Mouse (Mus musculus): ENCODE measurements around the gene Sept6. TPM values are rescaled to one million over a fixed set of nuclear protein-coding genes. Genes with fewer than 3 reads are reported as not detected.
A peak's percentile ranks its signal among the peaks of the same experiment; 100 is the strongest.
"Not testable (repeated sequence)": the region's sequence is repeated elsewhere in the genome, so short reads cannot be mapped to it uniquely, and the experiment has no call there.

The Sept6 gene
- polyA plus RNA-seq, 1 experiment from 2014 or later: 10.8 TPM

DNA sequence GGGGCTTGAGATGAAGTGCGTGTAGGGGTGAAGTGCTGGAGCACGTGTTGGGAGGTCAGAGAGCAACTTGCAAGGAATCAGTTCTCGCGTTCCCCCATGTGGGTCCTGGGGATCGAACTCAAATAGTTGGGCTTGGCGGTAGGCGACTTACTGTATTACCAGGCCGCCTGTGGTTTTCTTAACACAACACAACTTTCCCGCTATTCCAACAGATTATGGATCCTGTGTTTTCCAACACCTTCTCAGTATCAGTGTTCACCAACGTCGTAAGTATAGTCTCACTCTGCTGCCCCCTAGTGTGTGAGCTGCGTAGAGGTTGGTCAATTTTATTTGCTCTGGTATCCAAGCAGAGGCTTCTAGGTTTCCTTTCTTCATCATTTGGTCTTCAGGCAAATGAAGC, 80.3 kb downstream of the Sept6 start:
- ATAC-seq (no peak), DNase-seq (ENCODE audit: low read depth, low spot score) (no peak)
- in situ Hi-C loops (cut with MboI; ENCODE audit: low pct_unique_long_range_greater_than_20kb): no loop called here
- no peaks in the 10 kb centered on the region for H3K27me3 ChIP-seq
- ChIA-PET CTCF (interaction anchor here (1.1 to 1.3 kb wide), 2 partner anchors 13 to 17 kb away, joined by 3 read pairs; no protein-coding TSS in a partner anchor), POLR2A (no interaction called here)
- TF ChIP-seq CTCF (IDR thresholded peaks at IDR 0.05): no peak

DNA sequence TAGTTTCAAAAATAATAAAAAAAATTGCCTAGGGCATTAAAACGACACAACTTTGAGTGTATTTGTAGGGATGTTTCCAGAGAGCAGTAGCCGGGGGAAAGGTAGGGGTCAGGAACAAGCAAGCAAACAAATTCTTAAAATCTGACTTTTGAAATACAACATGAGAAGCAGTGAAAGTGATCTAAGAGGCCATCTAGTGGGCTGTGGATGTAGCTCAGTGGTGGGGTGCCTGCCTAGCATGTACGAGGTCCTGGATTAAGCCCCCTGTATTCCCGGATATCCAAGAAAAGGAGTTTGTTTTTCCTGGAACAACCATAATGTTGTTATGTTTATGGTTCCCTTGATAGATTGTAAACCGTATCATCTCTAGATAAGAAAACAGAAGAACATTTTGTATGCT, 85.1 kb downstream of the Sept6 start:
- no peak for DNase-seq (ENCODE audit: low read depth, low spot score)
- no peak for ATAC-seq
- ChIA-PET POLR2A (no interaction called here), CTCF (interaction anchor here (0.7 to 1.2 kb wide), 2 partner anchors 10 to 29 kb away, joined by 3 read pairs; no protein-coding TSS in a partner anchor)
- TF ChIP-seq CTCF (IDR thresholded peaks at IDR 0.05): no peak
- in situ Hi-C loops (cut with MboI; ENCODE audit: low pct_unique_long_range_greater_than_20kb): no loop called here
- peaks cover 16% of the 10 kb centered on the region for H3K27me3 ChIP-seq

DNA sequence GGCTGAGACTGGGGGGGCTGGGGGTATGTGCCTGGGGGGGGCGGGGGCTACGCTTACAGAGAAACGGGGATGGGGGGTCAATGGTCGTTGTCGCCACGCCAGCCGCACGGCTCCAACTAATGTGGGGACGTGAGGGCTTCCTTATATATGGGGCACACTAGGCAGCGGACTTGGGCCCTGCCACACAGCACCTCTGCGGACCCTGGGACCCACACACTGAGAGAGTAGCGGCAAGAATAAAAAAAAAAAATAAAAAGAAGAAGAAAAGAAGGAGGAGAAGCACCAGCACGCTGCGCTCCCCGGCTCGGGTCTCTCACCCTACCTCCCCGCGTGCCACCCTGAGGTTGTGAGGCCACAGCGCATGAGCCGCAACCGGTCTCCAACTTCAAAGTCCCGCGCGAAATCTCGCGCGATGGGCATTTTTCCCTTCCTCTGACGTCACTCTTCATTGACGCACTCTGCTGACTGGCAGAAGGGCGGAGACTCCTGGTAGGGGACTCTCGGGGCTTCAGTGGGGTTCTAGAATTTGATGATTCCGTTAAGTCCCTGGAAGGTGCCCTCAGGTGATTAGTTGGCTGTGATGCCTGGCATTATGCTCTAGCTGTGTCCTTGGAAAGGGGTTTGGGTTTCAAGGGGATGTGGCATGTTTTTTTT, 88.4 kb downstream of the Sept6 start:
- POLR2A ChIA-PET: interaction anchor here (0.7 kb wide), 1 partner anchor 109 kb away, joined by 3 read pairs; no protein-coding TSS in a partner anchor
- CTCF ChIA-PET: interaction anchor here (1.4 kb wide), 1 partner anchor 120 kb away, joined by 3 read pairs; no protein-coding TSS in a partner anchor
- TF ChIP-seq CTCF (IDR thresholded peaks at IDR 0.05): no peak
- peaks cover 20% of the 10 kb centered on the region for H3K27me3 ChIP-seq
- ATAC-seq: peak; percentile 86
- DNase-seq (ENCODE audit: low read depth, low spot score): peak; percentile 44
- in situ Hi-C loops (cut with MboI; ENCODE audit: low pct_unique_long_range_greater_than_20kb): no loop called here

DNA sequence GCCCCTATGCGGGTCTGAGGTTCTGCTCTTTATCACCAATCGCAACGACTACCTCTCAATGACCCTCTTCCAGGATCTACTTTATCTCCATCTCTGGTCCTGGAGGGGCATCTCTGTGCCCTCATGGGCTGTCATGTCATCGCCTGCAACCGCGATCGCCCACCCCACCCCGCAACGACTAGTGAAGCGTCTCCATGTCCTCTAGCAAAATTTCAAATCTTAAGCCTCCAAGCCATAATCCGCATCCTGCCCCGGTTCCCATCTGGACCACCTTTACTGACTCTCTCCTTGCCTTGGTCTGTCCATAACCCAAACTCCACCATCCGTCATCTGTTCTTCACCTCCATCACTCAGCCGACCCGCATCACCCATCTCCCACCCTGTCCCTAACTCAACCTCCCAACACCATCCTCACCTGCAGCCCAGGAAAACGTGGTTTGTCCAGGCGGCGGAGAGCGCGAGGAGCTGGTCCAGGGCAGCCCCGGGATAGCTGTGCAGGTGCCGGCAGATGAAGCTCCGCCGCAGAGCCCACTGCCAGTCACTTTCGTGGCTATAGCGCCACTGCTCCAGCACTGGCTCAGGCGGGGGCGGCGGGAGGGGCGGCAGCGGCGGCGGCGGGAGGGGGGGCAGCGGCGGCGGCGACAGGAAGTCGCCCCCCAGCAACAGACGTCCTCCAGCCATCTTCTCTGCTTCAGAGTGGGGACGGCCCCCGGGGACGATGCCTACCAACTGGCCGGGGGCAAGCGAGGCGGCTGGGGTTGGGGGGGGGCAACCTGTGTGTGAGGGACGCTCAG, 89.1 kb downstream of the Sept6 start, which contains the start of gene Nkrf:
TSS of gene Nkrf (minus strand) at position 579 of the 794 bp plus-strand sequence.
- in situ Hi-C loops (cut with MboI; ENCODE audit: low pct_unique_long_range_greater_than_20kb): no loop called here
- POLR2A ChIA-PET: no interaction called here
- no peak for TF ChIP-seq CTCF (IDR thresholded peaks at IDR 0.05)
- CTCF ChIA-PET: no interaction called here
- DNase-seq (ENCODE audit: low read depth, low spot score): no peak
- peak; percentile 40 for ATAC-seq
- H3K27me3 ChIP-seq: peaks cover 20% of the 10 kb centered on the region

DNA sequence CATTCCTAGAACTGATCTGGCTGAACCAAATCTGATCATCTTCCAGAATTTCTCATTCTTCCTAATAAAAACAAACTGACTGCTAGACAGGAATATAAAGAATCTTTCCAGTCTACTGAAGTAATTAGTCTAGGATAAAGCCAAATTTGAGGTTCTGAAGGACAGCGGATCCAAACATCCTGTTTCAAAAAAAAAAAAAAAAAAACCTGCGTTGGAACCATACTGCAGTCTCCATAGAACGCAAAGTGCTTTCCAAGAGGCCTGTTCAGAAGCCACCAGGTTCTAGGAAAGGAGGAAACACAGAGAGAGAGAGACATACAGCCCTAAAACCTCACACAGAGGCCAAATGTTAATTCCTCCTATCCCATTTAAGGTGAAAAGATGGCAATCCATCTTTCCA, 89.9 kb downstream of the Sept6 start:
- H3K27me3 ChIP-seq: peaks cover 20% of the 10 kb centered on the region
- TF ChIP-seq CTCF (IDR thresholded peaks at IDR 0.05): no peak
- in situ Hi-C loops (cut with MboI; ENCODE audit: low pct_unique_long_range_greater_than_20kb): no loop called here
- no peak for ATAC-seq
- CTCF ChIA-PET: interaction anchor here (1.4 kb wide), 1 partner anchor 13 kb away, joined by 3 read pairs; no protein-coding TSS in a partner anchor
- no peak for DNase-seq (ENCODE audit: low read depth, low spot score)
- POLR2A ChIA-PET: no interaction called here

DNA sequence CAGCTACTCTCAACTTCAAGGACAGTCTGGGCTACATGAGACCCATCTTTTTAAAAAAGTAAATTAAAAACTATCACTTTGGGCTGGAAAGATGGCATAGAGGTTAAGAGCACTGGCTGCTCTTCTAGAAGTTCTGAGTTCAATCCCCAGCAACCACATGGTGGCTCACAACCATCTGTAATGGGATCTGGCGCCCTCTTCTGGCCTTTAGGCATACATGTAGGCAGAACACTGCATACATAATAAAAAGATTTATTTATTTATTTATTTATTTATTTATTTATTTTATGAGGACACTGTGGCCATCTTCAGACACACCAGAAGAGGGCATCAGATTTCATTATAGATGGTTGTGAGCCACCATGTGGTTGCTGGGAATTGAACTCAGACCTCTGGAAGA, 92.7 kb downstream of the Sept6 start:
- ATAC-seq; DNase-seq (ENCODE audit: low read depth, low spot score); in situ Hi-C loops (cut with MboI; ENCODE audit: low pct_unique_long_range_greater_than_20kb): not testable (repeated sequence)

DNA sequence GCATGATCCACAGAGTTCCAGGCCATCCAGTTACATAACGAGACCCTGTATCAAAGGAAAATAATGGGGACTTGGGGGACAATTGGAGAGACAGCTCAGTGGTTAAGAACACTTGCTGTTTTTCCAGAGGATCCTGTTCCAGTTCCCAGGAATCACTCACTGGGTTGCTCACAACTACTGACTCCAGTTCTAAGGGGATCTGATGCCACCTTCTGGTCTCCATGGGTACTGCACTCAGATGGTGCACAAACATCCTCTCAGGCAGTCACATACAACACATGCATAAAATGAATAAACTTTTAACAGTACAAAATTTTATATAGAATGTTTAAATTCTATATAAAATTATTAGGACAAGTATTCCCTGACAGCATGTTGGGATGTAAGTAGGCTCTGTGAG, 106.9 kb downstream of the Sept6 start:
- H3K27me3 ChIP-seq: peaks cover 53% of the 10 kb centered on the region
- no peak for ATAC-seq
- no peak for DNase-seq (ENCODE audit: low read depth, low spot score)
- ChIA-PET CTCF (no interaction called here), POLR2A (no interaction called here)
- in situ Hi-C loops (cut with MboI; ENCODE audit: low pct_unique_long_range_greater_than_20kb): no loop called here
- TF ChIP-seq CTCF (IDR thresholded peaks at IDR 0.05): peak; percentile 36

More for the DNA sequence above, 92.7 kb downstream of the Sept6 start:
- H3K27me3 ChIP-seq, POLR2A ChIA-PET: not testable (repeated sequence)
- CTCF ChIA-PET: interaction anchor here (0.9 to 1.0 kb wide), 3 partner anchors 10 to 12 kb away, joined by 3 to 4 read pairs (median 3); no protein-coding TSS in a partner anchor

DNA sequence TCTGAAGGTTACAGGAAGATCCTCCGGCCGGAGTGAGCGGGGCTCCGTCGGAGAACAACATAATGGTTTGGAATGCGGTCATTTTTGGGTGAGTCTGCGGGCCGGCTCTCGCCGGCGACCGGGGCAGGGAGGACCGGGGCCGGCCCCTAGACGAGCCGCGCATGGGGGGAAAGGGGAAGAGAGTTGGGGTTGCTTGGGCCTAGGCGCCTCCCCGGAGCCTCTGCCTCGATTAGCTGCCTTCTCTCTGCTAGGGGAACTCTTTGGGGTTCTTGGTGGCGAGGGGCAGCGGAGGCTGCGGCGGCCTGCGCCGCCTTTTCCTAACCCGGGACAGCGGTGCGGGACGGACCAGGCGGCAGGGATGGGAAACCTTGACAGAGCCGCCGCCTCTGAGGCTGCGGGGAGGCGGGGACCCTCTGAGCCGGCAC, 116.9 kb downstream of the Sept6 start:
- in situ Hi-C loops (cut with MboI; ENCODE audit: low pct_unique_long_range_greater_than_20kb): no loop called here
- TF ChIP-seq CTCF (IDR thresholded peaks at IDR 0.05): no peak
- ChIA-PET POLR2A (no interaction called here), CTCF (no interaction called here)
- peak; percentile 49 for ATAC-seq
- peaks cover under 1% of the 10 kb centered on the region for H3K27me3 ChIP-seq
- DNase-seq (ENCODE audit: low read depth, low spot score): no peak

DNA sequence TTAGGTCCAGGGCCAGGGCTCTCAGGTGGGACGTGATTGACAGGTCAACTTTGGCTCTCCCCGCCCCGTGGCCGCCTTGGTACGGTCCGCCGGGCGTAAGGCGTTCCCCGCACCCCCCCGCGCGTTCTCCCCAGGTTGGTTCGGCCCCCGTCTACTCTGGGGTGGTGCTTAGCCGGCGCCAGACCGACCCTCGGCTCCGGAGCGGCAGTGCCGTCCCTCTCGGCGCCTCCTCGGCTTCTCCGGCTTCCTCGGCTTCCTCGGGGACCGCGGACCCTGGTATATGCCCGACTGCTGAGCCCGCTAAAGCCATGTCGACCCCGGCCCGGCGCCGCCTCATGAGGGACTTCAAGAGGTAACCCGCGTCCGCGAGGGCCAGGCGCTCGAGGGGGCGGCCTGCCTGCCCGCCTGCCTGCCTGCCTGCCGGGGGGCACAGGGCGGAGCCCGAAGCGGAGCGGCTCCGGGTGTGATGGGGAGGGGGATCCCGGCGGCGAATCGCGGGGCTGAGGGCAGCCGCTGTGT, 117.4 kb downstream of the Sept6 start:
- no peaks in the 10 kb centered on the region for H3K27me3 ChIP-seq
- ChIA-PET CTCF (no interaction called here), POLR2A (no interaction called here)
- in situ Hi-C loops (cut with MboI; ENCODE audit: low pct_unique_long_range_greater_than_20kb): no loop called here
- peak; percentile 9 for DNase-seq (ENCODE audit: low read depth, low spot score)
- peak; percentile 88 for ATAC-seq
- TF ChIP-seq CTCF (IDR thresholded peaks at IDR 0.05): no peak

DNA sequence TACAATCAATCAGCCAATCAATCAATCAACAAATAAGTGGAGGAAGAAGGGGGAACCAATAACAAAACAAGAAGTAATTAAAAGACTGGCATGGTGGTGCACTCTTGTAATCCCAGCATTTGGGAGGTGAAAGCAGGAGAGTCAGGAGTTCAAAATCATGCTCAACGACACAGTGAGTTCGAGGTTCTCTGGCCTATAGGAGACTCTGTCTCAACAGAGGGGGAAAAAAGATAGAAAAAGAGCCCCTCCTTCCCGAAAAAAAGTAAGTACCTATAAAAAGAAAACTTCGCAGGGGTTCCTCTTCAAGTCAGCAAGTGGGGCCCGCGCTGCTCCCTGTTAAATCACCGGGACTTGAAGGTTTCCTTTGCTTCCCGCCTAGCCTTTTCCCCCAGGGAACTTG, 117.8 kb downstream of the Sept6 start, which contains the start of the genes Ube2a and C330007P06Rik:
TSS of gene Ube2a (plus strand) at position 136 of the 400 bp plus-strand sequence.
TSS of gene C330007P06Rik (minus strand) at position 347 of the 400 bp plus-strand sequence.
- TF ChIP-seq CTCF (IDR thresholded peaks at IDR 0.05): no peak
- ATAC-seq: no peak
- in situ Hi-C loops (cut with MboI; ENCODE audit: low pct_unique_long_range_greater_than_20kb): no loop called here
- no peaks in the 10 kb centered on the region for H3K27me3 ChIP-seq
- DNase-seq (ENCODE audit: low read depth, low spot score): no peak
- ChIA-PET CTCF (no interaction called here), POLR2A (no interaction called here)

DNA sequence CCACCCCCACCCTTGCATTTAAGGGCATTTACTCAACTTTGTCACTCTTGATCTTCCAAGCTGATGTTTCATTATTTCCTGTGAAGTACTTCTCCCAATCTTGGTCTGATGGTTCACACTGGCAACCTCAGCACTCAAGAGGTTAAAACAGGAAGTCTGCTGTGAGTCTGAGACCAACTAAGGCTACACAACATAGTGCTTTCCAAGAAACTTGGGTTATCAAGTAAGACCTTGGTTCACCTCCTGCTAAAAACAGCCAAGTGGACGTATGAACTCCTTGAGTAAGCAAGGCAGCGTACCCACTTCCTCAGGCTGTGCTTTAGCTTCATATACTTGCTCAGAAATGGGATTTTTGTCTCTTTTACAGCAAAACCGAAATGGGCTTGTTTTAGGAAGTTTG, 121.2 kb downstream of the Sept6 start:
- ChIA-PET CTCF (no interaction called here), POLR2A (no interaction called here)
- ATAC-seq: no peak
- in situ Hi-C loops (cut with MboI; ENCODE audit: low pct_unique_long_range_greater_than_20kb): no loop called here
- H3K27me3 ChIP-seq: no peaks in the 10 kb centered on the region
- no peak for TF ChIP-seq CTCF (IDR thresholded peaks at IDR 0.05)
- no peak for DNase-seq (ENCODE audit: low read depth, low spot score)
